Mouse (Mus musculus) small intestine, adult 2 months (tissue): ENCODE results near the gene C1s2.

Source experiments
- CTCF ChIP-seq: fragments of 200-500 bp; IDR thresholded peaks from 2 replicates; pipeline ENCODE4 v1.5.1; 2012; ENCODE audit warnings: low read depth, mild to moderate bottlenecking, control low read depth, inconsistent platforms, low read length, moderate library complexity, mixed read lengths; ENCODE audit not compliant: insufficient replicate concordance, insufficient read length; ENCODE audit errors: extremely low read depth
- POLR2A ChIP-seq: fragments of 200-500 bp; IDR thresholded peaks from 2 replicates; pipeline ENCODE4 v1.6.1; 2012; ENCODE audit warnings: low read depth, mild to moderate bottlenecking, control low read depth, inconsistent platforms, low read length, moderate library complexity

DNA sequence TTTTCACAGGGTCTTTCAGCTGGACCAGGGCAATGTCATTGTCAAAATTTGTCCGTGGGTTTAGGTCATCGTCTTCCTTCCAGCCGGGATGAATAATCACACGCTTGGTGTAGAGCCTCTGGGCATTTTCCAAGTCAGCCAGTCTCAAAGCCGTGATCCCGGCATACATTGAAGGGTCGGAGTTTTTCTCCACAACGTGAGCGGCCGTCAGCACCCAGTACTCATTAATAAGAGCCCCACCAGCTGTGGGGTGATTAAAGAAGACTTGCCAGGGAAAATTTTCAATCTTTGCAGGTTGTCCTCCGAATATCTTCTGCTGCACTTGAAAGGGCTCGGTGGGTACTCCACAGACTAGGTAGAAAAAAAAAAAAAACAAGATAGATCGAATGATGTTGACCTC is 10.3 kb downstream of the C1s2 start:
- TF ChIP-seq CTCF (no peak), POLR2A (no peak)
